11 mouse cellular contexts compared by ENCODE assay signal in genomic region chr9:67240456-67240855, GRCm38 (mm10).
DNase-seq lines count a peak whose midpoint lies in the region; ATAC-seq and TF ChIP-seq lines count a peak whose summit lies in the region.
"Had no signal": no experiment of that assay in that cellular context is flagged by ENCODE, and none has a peak within 500 bp of the region (broad histone marks: within the 10 kb centered on the region; RNA-seq: fewer than 3 reads in every experiment).

No protein-coding gene starts in this region.

- no peak overlapping the region for H3K4me2 ChIP-seq in forebrain, embryonic 12.5 days
- no peak overlapping the region for H3K4me2 ChIP-seq in neural tube, embryonic 15.5 days
- H3K4me2 ChIP-seq: embryonic facial prominence, embryonic 13.5 days had no signal

- no peak for TF ChIP-seq POLR2A in liver, adult 2 months (IDR thresholded peaks at IDR 0.05; ENCODE audit: extremely low read depth, insufficient read depth, low read length)
- TF ChIP-seq POLR2A in heart, adult 2 months (IDR thresholded peaks at IDR 0.05; ENCODE audit: insufficient read depth, low read depth, low read length) = no peak

- H3K36me3 ChIP-seq in liver, adult 2 months (ENCODE audit: control insufficient read depth, insufficient read depth, low read length) = no peaks in the 10 kb centered on the region
- no peaks in the 10 kb centered on the region for H3K36me3 ChIP-seq in heart, adult 2 months (ENCODE audit: control insufficient read depth, insufficient read depth, low read length)
- peaks cover 8% of the 10 kb centered on the region; the same call in 1 of the 2 replicates for H3K36me3 ChIP-seq in forebrain, embryonic 12.5 days (replicated peaks)
- peaks cover 27% of the 10 kb centered on the region for H3K36me3 ChIP-seq in neural tube, embryonic 15.5 days

- DNase-seq in liver, adult 2 months (ENCODE audit: extremely low read depth, low read depth, low spot score) = peak; percentile 88
- no peak for DNase-seq in liver
- DNase-seq in heart, adult 2 months = peak; percentile 57 to 62
- peak; percentile 79 to 91 for DNase-seq in kidney, postnatal 25 days
- peak; percentile 62 for DNase-seq in skeletal muscle tissue, adult 2 months (ENCODE audit: low read depth, low spot score)

- no peak overlapping the region for H3K27ac ChIP-seq in liver, adult 2 months (replicated peaks; ENCODE audit: insufficient read depth, low read depth, low read length)
- no peak overlapping the region for H3K27ac ChIP-seq in heart, adult 2 months
- H3K27ac ChIP-seq in forebrain, embryonic 12.5 days = no peak overlapping the region
- no peak overlapping the region for H3K27ac ChIP-seq in neural tube, embryonic 15.5 days (replicated peaks)
- H3K27ac ChIP-seq: embryonic facial prominence, embryonic 13.5 days; limb, embryonic 10.5 days had no signal

- no peak for TF ChIP-seq CTCF in liver, adult 2 months (IDR thresholded peaks at IDR 0.05; ENCODE audit: low read depth, low read length)
- no peak for TF ChIP-seq CTCF in heart, adult 2 months (IDR thresholded peaks at IDR 0.05)

- ATAC-seq in forebrain, embryonic 12.5 days (ENCODE audit: low FRiP score) = no peak
- no peak for ATAC-seq in inflammation-experienced regulatory T-cells, adult 6 months
- no peak for ATAC-seq in neural tube, embryonic 15.5 days (ENCODE audit: low FRiP score)
- ATAC-seq: Patski had no signal

- no peak for TF ChIP-seq EP300 in heart, adult 2 months (IDR thresholded peaks at IDR 0.05; ENCODE audit: insufficient read depth, low read depth, low read length)

- no peaks in the 10 kb centered on the region for H3K27me3 ChIP-seq in liver, adult 2 months (ENCODE audit: control insufficient read depth, insufficient read depth, low read length)
- no peaks in the 10 kb centered on the region for H3K27me3 ChIP-seq in heart, adult 2 months (ENCODE audit: control insufficient read depth, insufficient read depth, low read length)
- H3K27me3 ChIP-seq in forebrain, embryonic 12.5 days = no peaks in the 10 kb centered on the region
- no peaks in the 10 kb centered on the region for H3K27me3 ChIP-seq in neural tube, embryonic 15.5 days (replicated peaks)
- H3K27me3 ChIP-seq: embryonic facial prominence, embryonic 13.5 days; Patski had no signal

- H3K4me3 ChIP-seq in liver, adult 2 months (ENCODE audit: insufficient read depth, low read depth, low read length) = no peak overlapping the region
- H3K4me3 ChIP-seq in heart, adult 2 months = no peak overlapping the region
- H3K4me3 ChIP-seq in forebrain, embryonic 12.5 days (replicated peaks) = no peak overlapping the region
- no peak overlapping the region for H3K4me3 ChIP-seq in neural tube, embryonic 15.5 days (replicated peaks)
- H3K4me3 ChIP-seq: embryonic facial prominence, embryonic 13.5 days; limb, embryonic 10.5 days had no signal

- peaks cover 3% of the 10 kb centered on the region; the same call in 1 of the 2 replicates for H3K4me1 ChIP-seq in liver, adult 2 months (ENCODE audit: control insufficient read depth, insufficient read depth, low read length)
- H3K4me1 ChIP-seq in heart, adult 2 months (ENCODE audit: control insufficient read depth, insufficient read depth, low read length) = no peaks in the 10 kb centered on the region; the same call in 1 of the 2 replicates
- H3K4me1 ChIP-seq in forebrain, embryonic 12.5 days = no peaks in the 10 kb centered on the region
- no peaks in the 10 kb centered on the region for H3K4me1 ChIP-seq in neural tube, embryonic 15.5 days

- H3K9ac ChIP-seq in liver, adult 2 months (ENCODE audit: low read depth, low read length) = no peak overlapping the region
- H3K9ac ChIP-seq in heart, adult 2 months (ENCODE audit: low read depth, low read length) = no peak overlapping the region
- H3K9ac ChIP-seq in forebrain, embryonic 12.5 days = no peak overlapping the region
- H3K9ac ChIP-seq in neural tube, embryonic 15.5 days (replicated peaks) = no peak overlapping the region
- H3K9ac ChIP-seq: embryonic facial prominence, embryonic 13.5 days had no signal

- no peaks in the 10 kb centered on the region for H3K79me2 ChIP-seq in liver, adult 2 months (ENCODE audit: control insufficient read depth, insufficient read depth, low read length)
- H3K79me2 ChIP-seq in heart, adult 2 months (replicated peaks; ENCODE audit: control insufficient read depth, insufficient read depth, low read length) = no peaks in the 10 kb centered on the region

- intact Hi-C loops in heart, adult 2 months (cut with DNase I) = no loop called here

- WGBS in liver, adult 2 months = 14% methylated on average over 9 of the region's 9 CpGs
- WGBS in heart, adult 2 months = 58% methylated on average over 9 of the region's 9 CpGs
- WGBS in forebrain, embryonic 12.5 days = 89% methylated on average over 9 of the region's 9 CpGs
- WGBS in neural tube, embryonic 15.5 days = 89% methylated on average over 9 of the region's 9 CpGs

- H3K9me3 ChIP-seq in forebrain, embryonic 12.5 days = no peaks in the 10 kb centered on the region
- no peaks in the 10 kb centered on the region for H3K9me3 ChIP-seq in neural tube, embryonic 15.5 days (replicated peaks)
- H3K9me3 ChIP-seq: embryonic facial prominence, embryonic 13.5 days; limb, embryonic 10.5 days had no signal
